In genomic region chr5:15663847-15664246, GRCm38 (mm10) we compare ENCODE assay signal across 18 mouse cellular contexts. TPM values are rescaled to one million over a fixed set of nuclear protein-coding genes. Genes with fewer than 3 reads are reported as not detected.
"Had no signal": no experiment of that assay in that cellular context is flagged by ENCODE, and none has a peak within 500 bp of the region (broad histone marks: within the 10 kb centered on the region; RNA-seq: fewer than 3 reads in every experiment).

No protein-coding gene starts in this region.

RNA-seq across cellular contexts. Expression of gene 4930572O03Rik, which starts 7.0 kb away (rescaled TPM):
- polyA plus RNA-seq: frontal cortex, adult 2 months; heart, embryonic 11.5 days; heart, embryonic 13.5 days; heart, embryonic 15.5 days; heart, postnatal 0 days; hindbrain, embryonic 11.5 days; hindbrain, embryonic 13.5 days; hindbrain, embryonic 15.5 days; hindbrain, postnatal 0 days; intestine, embryonic 14.5 days; intestine, embryonic 16.5 days; kidney, adult 2 months; kidney, embryonic 15.5 days; kidney, postnatal 0 days; limb, embryonic 13.5 days; limb, embryonic 15.5 days; liver, embryonic 11.5 days; liver, embryonic 13.5 days had no signal

RNA-seq across cellular contexts. Expression of gene Speer4d, which starts 45.0 kb away (rescaled TPM):
- polyA plus RNA-seq: frontal cortex, adult 2 months; heart, embryonic 11.5 days; heart, embryonic 15.5 days; heart, postnatal 0 days; hindbrain, embryonic 11.5 days; hindbrain, embryonic 13.5 days; hindbrain, embryonic 15.5 days; hindbrain, postnatal 0 days; intestine, embryonic 14.5 days; intestine, embryonic 16.5 days; kidney, adult 2 months; kidney, embryonic 15.5 days; kidney, postnatal 0 days; limb, embryonic 13.5 days; limb, embryonic 15.5 days; liver, embryonic 11.5 days; liver, embryonic 13.5 days had no signal

RNA-seq across cellular contexts. Expression of gene Speer4c, which starts 50.2 kb away (rescaled TPM):
- polyA plus RNA-seq: frontal cortex, adult 2 months; heart, embryonic 13.5 days; heart, embryonic 15.5 days; hindbrain, embryonic 11.5 days; hindbrain, embryonic 13.5 days; hindbrain, embryonic 15.5 days; hindbrain, postnatal 0 days; intestine, embryonic 14.5 days; intestine, embryonic 16.5 days; kidney, adult 2 months; kidney, embryonic 15.5 days; kidney, postnatal 0 days; limb, embryonic 13.5 days; limb, embryonic 15.5 days; liver, embryonic 11.5 days; liver, embryonic 13.5 days had no signal
